Mouse (Mus musculus) urinary bladder, postnatal 36 days (tissue): ENCODE measurements around the gene Fcmr.

Experiments
- DNase-seq, 2 experiments: peaks; one replicate each; pipeline ENCODE4 v3.0.0; 2022; ENCODE audit warnings: low spot score in 2 of 2, mixed read lengths in 1 of 2

Fcmr gene

GRCm38 (mm10) chr1:130857456-130857855 is 8.0 kb upstream of the Fcmr start:
- DNase-seq: no peak

- no peak for DNase-seq
These were observed 1.2 kb upstream of the Fcmr start for GRCm38 (mm10) chr1:130864238-130864637.

- DNase-seq: no peak
These were observed 728 bp upstream of the Fcmr start for GRCm38 (mm10) chr1:130864741-130865140.

DNA sequence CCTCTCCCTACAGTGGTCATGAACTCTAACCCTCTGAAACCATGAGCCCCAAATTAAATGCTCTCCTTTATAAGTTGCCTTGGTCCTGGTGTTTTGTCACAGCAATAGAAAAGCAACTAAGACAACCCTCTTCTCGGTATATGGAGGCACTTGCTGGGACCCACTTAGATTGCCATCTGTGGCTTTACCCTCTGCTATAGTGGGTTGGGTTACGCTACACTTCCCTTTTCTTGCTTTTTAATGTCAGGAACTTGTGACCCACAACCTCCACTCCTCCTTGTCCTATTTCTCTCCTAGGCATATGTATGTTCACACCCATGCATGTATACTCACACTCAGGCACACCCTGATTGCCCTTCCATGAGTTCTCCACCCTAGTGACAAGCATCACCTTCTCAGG is 7.4 kb downstream of the Fcmr start:
- no peak for DNase-seq

- DNase-seq: peak; percentile 16 to 17
These were observed 9.7 kb downstream of the Fcmr start for GRCm38 (mm10) chr1:130875139-130875538.

DNA sequence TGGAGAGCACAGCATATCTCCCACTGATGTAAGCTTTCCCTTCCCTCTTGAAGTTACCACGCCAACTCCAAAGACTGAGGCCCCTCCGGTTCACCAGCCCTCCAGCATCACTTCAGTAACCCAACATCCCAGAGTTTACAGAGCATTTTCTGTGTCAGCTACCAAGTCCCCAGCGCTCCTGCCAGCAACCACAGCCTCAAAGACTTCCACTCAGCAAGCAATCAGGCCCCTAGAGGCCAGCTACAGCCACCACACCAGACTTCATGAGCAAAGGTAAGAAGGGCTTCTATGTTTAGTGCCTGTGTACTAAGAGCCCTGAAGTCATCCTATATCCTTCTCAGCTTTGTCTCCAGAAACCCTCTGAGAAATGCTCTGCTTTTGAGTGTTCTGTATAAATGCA is 10.4 kb downstream of the Fcmr start:
- no peak for DNase-seq

GRCm38 (mm10) chr1:130876931-130877509 is 11.6 kb downstream of the Fcmr start:
- no peak for DNase-seq

DNA sequence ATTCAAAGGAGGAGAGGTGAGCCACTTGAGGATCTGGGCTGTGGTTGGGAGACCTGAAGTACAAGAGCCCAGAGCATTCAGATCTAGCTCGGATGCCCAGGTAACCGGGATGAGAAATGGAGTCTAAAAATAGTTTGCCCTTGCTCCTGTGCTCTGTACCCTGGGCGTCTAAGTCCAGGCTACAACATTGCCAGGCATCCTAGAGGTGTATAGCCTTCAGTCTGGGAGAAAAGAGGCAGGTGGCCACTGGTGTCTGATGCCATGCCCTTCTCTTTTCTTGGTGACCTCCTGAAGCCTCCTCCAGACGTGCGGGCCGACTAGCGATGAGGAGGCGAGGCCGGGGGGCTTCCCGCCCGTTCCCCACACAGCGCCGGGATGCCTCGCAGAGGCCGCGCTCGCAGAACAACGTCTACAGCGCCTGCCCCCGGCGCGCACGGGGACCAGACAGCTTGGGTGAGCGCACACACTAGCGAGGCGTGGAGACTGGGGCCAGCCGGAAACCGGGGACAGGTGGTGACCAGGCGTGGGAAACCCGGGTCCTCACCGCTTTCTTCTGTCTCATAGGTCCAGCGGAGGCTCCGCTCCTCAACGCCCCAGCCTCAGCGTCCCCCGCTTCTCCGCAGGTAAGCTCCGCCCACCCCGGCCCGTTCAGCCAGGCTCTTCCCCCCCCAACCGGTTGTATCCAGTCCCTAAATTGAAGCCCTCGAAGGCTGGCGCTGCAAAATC is 12.6 kb downstream of the Fcmr start:
- DNase-seq: peak in 1 of 2 experiments; percentile 4

DNA sequence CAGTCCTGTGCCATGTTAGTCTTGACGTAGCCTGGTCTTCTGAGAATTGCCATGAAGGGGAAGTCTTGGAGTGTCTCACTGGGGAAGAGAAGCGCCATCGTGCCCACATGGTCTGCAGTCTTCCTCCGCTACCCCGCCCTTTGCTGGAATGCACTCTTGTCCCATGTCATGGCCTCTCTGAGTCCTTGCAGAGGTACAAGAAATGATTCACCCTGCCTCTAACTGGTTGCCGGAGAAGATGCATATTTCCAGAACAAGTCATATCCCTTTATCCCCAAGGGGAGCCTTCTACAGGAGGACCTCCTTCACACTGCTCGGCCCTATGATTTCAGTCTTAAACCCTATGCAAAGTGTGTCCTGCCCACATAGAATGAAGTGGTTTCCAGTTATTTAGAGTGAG is 14.5 kb downstream of the Fcmr start:
- DNase-seq: no peak

GRCm38 (mm10) chr1:130883146-130883545 is 17.7 kb downstream of the Fcmr start:
- DNase-seq: no peak

- no peak for DNase-seq
These were observed 21.9 kb downstream of the Fcmr start, which contains the start of gene Il24 for GRCm38 (mm10) chr1:130887354-130887753. Il24 (minus strand) TSS chr1:130887454.

- no peak for DNase-seq
These were observed 27.0 kb downstream of the Fcmr start for GRCm38 (mm10) chr1:130892446-130892845.

GRCm38 (mm10) chr1:130893329-130894040 is 28.0 kb downstream of the Fcmr start:
- no peak for DNase-seq

DNA sequence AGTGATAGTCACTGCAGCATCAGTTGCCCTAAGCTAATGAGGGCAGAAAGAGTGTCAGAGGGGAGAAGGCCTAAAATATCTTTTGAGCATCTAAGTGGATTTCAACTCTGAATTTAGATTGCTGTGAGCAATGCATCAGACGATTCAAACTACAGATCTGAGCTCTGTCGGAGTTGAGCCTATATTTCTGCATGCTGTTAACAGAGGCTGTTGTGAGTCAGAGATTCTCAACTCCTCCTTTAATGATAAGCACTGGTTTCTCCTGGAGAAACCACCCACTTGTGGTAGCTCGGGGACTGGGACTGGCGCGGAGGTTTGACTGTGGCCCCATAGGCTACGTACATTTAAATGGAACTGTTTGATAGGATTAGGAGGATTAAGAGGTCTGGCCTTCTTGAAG is 29.0 kb downstream of the Fcmr start:
- no peak for DNase-seq

- DNase-seq: no peak
These were observed 37.0 kb downstream of the Fcmr start for GRCm38 (mm10) chr1:130902505-130902904.

- DNase-seq: no peak
These were observed 46.0 kb downstream of the Fcmr start, which contains the start of gene Il20 for GRCm38 (mm10) chr1:130911401-130912010. Il20 (minus strand) TSS chr1:130911451.

- DNase-seq: no peak
These were observed 53.0 kb downstream of the Fcmr start for GRCm38 (mm10) chr1:130918323-130918980.

DNA sequence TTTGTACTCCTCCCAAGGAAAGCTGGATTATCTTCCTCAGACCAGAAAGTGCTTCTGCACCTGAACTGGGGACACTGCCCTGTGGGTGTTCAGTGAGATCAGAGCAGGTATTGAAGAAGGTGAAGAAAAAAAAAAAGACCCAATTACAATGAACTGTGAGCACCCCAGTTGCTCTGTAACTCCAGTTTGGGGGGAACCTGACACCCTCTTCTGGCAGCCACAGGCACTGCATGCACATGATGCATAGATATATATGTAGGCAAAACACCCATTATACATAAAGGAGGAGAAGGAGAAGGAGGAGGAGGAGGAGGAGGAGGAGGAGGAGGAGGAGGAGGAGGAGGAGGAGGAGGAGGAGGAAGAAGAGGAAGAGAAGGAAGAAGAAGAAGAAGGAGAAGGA is 61.0 kb downstream of the Fcmr start:
- no peak for DNase-seq
